Mouse (Mus musculus): ENCODE measurements at regions not wholly inside any gene's neighbourhood (a gene's known extent, or its start where the extent isn't known, plus 50 kb on each side); places are given as distances from the start of the nearest gene placed in this dataset.

GRCm38 (mm10) chr19:21214253-21214652 lies 57.8 kb upstream of the Zfand5 start:
- DNase-seq, result no peak
- H3K4me3 ChIP-seq (ENCODE audit: control insufficient read depth, insufficient read depth, low read length), result no peak overlapping the region
- H3K27ac ChIP-seq (ENCODE audit: control insufficient read depth, insufficient read depth, low read length), result no peak overlapping the region
- no peaks in the 10 kb centered on the region for H3K27me3 ChIP-seq (ENCODE audit: control insufficient read depth, insufficient read depth, low read length)
- peaks cover 3% of the 10 kb centered on the region for H3K4me1 ChIP-seq (replicated peaks; ENCODE audit: control insufficient read depth, insufficient read depth, low read length)
- WGBS, result 91% methylated on average over 4 of the region's 4 CpGs
- H3K36me3 ChIP-seq (ENCODE audit: control insufficient read depth, insufficient read depth, low read length), result no peaks in the 10 kb centered on the region
- TF ChIP-seq CTCF (IDR thresholded peaks at IDR 0.05; ENCODE audit: borderline replicate concordance, control insufficient read depth, extremely low read depth, insufficient read depth, low read length, poor library complexity) (no peak), POLR2A (IDR thresholded peaks at IDR 0.05; ENCODE audit: control insufficient read depth, extremely low read depth, insufficient read depth, low read length, poor library complexity) (no peak)

- DNase-seq, result no peak
- TF ChIP-seq CTCF (IDR thresholded peaks at IDR 0.05; ENCODE audit: borderline replicate concordance, control insufficient read depth, extremely low read depth, insufficient read depth, low read length, poor library complexity), result no peak
- TF ChIP-seq POLR2A (IDR thresholded peaks at IDR 0.05; ENCODE audit: control insufficient read depth, extremely low read depth, insufficient read depth, low read length, poor library complexity), result no peak
- H3K4me1 ChIP-seq (replicated peaks; ENCODE audit: control insufficient read depth, insufficient read depth, low read length), result no peaks in the 10 kb centered on the region
- no peaks in the 10 kb centered on the region for H3K27me3 ChIP-seq (ENCODE audit: control insufficient read depth, insufficient read depth, low read length)
- H3K36me3 ChIP-seq (ENCODE audit: control insufficient read depth, insufficient read depth, low read length), result no peaks in the 10 kb centered on the region
- no peak overlapping the region for H3K27ac ChIP-seq (ENCODE audit: control insufficient read depth, insufficient read depth, low read length)
- 87% methylated on average over 10 of the region's 10 CpGs for WGBS
- H3K4me3 ChIP-seq (ENCODE audit: control insufficient read depth, insufficient read depth, low read length), result no peak overlapping the region
Observed at GRCm38 (mm10) chr19:21193461-21193860, 78.6 kb upstream of the Zfand5 start.

GRCm38 (mm10) chr19:21192576-21192975 lies 79.5 kb upstream of the Zfand5 start:
- H3K4me3 ChIP-seq (ENCODE audit: control insufficient read depth, insufficient read depth, low read length), result no peak overlapping the region
- no peaks in the 10 kb centered on the region for H3K27me3 ChIP-seq (ENCODE audit: control insufficient read depth, insufficient read depth, low read length)
- no peak for DNase-seq
- H3K4me1 ChIP-seq (replicated peaks; ENCODE audit: control insufficient read depth, insufficient read depth, low read length), result no peaks in the 10 kb centered on the region
- no peak overlapping the region for H3K27ac ChIP-seq (ENCODE audit: control insufficient read depth, insufficient read depth, low read length)
- no peaks in the 10 kb centered on the region for H3K36me3 ChIP-seq (ENCODE audit: control insufficient read depth, insufficient read depth, low read length)
- TF ChIP-seq CTCF (IDR thresholded peaks at IDR 0.05; ENCODE audit: borderline replicate concordance, control insufficient read depth, extremely low read depth, insufficient read depth, low read length, poor library complexity) (no peak), POLR2A (IDR thresholded peaks at IDR 0.05; ENCODE audit: control insufficient read depth, extremely low read depth, insufficient read depth, low read length, poor library complexity) (no peak)
- WGBS, result 94% methylated on average over 6 of the region's 6 CpGs

- Histone ChIP-seq H3K36me3 (ENCODE audit: control insufficient read depth, insufficient read depth, low read length) (no peaks in the 10 kb centered on the region), H3K4me1 (replicated peaks; ENCODE audit: control insufficient read depth, insufficient read depth, low read length) (no peaks in the 10 kb centered on the region), H3K4me3 (ENCODE audit: control insufficient read depth, insufficient read depth, low read length) (no peak overlapping the region), H3K27me3 (ENCODE audit: control insufficient read depth, insufficient read depth, low read length) (no peaks in the 10 kb centered on the region), H3K27ac (ENCODE audit: control insufficient read depth, insufficient read depth, low read length) (no peak overlapping the region)
- 34% methylated on average over 4 of the region's 4 CpGs for WGBS
- no peak for DNase-seq
- TF ChIP-seq CTCF (IDR thresholded peaks at IDR 0.05; ENCODE audit: borderline replicate concordance, control insufficient read depth, extremely low read depth, insufficient read depth, low read length, poor library complexity) (no peak), POLR2A (IDR thresholded peaks at IDR 0.05; ENCODE audit: control insufficient read depth, extremely low read depth, insufficient read depth, low read length, poor library complexity) (no peak)
Observed at GRCm38 (mm10) chr19:21189216-21189615, 82.9 kb upstream of the Zfand5 start.

GRCm38 (mm10) chr19:21186656-21187055 lies 85.4 kb upstream of the Zfand5 start:
- Histone ChIP-seq H3K4me3 (ENCODE audit: control insufficient read depth, insufficient read depth, low read length) (no peak overlapping the region), H3K4me1 (replicated peaks; ENCODE audit: control insufficient read depth, insufficient read depth, low read length) (no peaks in the 10 kb centered on the region), H3K36me3 (ENCODE audit: control insufficient read depth, insufficient read depth, low read length) (no peaks in the 10 kb centered on the region), H3K27ac (ENCODE audit: control insufficient read depth, insufficient read depth, low read length) (no peak overlapping the region), H3K27me3 (ENCODE audit: control insufficient read depth, insufficient read depth, low read length) (no peaks in the 10 kb centered on the region)
- no peak for DNase-seq
- no peak for TF ChIP-seq POLR2A (IDR thresholded peaks at IDR 0.05; ENCODE audit: control insufficient read depth, extremely low read depth, insufficient read depth, low read length, poor library complexity)
- no peak for TF ChIP-seq CTCF (IDR thresholded peaks at IDR 0.05; ENCODE audit: borderline replicate concordance, control insufficient read depth, extremely low read depth, insufficient read depth, low read length, poor library complexity)
- WGBS, result 100% methylated on average over 1 of the region's 1 CpGs

GRCm38 (mm10) chr19:21186016-21186415 lies 86.1 kb upstream of the Zfand5 start:
- no peaks in the 10 kb centered on the region for H3K36me3 ChIP-seq (ENCODE audit: control insufficient read depth, insufficient read depth, low read length)
- DNase-seq, result no peak
- no peaks in the 10 kb centered on the region for H3K4me1 ChIP-seq (replicated peaks; ENCODE audit: control insufficient read depth, insufficient read depth, low read length)
- no peak overlapping the region for H3K4me3 ChIP-seq (ENCODE audit: control insufficient read depth, insufficient read depth, low read length)
- H3K27me3 ChIP-seq (ENCODE audit: control insufficient read depth, insufficient read depth, low read length), result no peaks in the 10 kb centered on the region
- H3K27ac ChIP-seq (ENCODE audit: control insufficient read depth, insufficient read depth, low read length), result no peak overlapping the region
- WGBS, result 81% methylated on average over 1 of the region's 1 CpGs
- TF ChIP-seq CTCF (IDR thresholded peaks at IDR 0.05; ENCODE audit: borderline replicate concordance, control insufficient read depth, extremely low read depth, insufficient read depth, low read length, poor library complexity), result no peak

- Histone ChIP-seq H3K27ac (ENCODE audit: control insufficient read depth, insufficient read depth, low read length) (no peak overlapping the region), H3K36me3 (ENCODE audit: control insufficient read depth, insufficient read depth, low read length) (no peaks in the 10 kb centered on the region), H3K4me3 (ENCODE audit: control insufficient read depth, insufficient read depth, low read length) (no peak overlapping the region), H3K4me1 (replicated peaks; ENCODE audit: control insufficient read depth, insufficient read depth, low read length) (no peaks in the 10 kb centered on the region), H3K27me3 (ENCODE audit: control insufficient read depth, insufficient read depth, low read length) (no peaks in the 10 kb centered on the region)
- TF ChIP-seq POLR2A (IDR thresholded peaks at IDR 0.05; ENCODE audit: control insufficient read depth, extremely low read depth, insufficient read depth, low read length, poor library complexity), result no peak
- TF ChIP-seq CTCF (IDR thresholded peaks at IDR 0.05; ENCODE audit: borderline replicate concordance, control insufficient read depth, extremely low read depth, insufficient read depth, low read length, poor library complexity), result no peak
- WGBS, result 92% methylated on average over 4 of the region's 4 CpGs
- no peak for DNase-seq
Observed at GRCm38 (mm10) chr19:21183028-21183427, 89.0 kb upstream of the Zfand5 start.

All from thymus, adult 2 months (tissue).